Mouse (Mus musculus) A20 (cell line): ENCODE results near the gene Cct6b.
"Not testable (repeated sequence)": the region's sequence is repeated elsewhere in the genome, so short reads cannot be mapped to it uniquely, and the experiment has no call there.

Source experiments
- DNase-seq: peaks from one replicate; pipeline ENCODE4 v3.0.0-alpha.2; 2011; ENCODE audit warnings: low read depth, low spot score

Gene Cct6b

GRCm38 (mm10) chr11:82705082-82705481 is 59.0 kb downstream of the Cct6b start:
- DNase-seq, result no peak

GRCm38 (mm10) chr11:82699865-82700410 is 64.2 kb downstream of the Cct6b start:
- no peak for DNase-seq

- no peak for DNase-seq
Observed at GRCm38 (mm10) chr11:82695930-82696329, 68.2 kb downstream of the Cct6b start.

GRCm38 (mm10) chr11:82694947-82695346 is 69.2 kb downstream of the Cct6b start:
- DNase-seq, result not testable (repeated sequence)

GRCm38 (mm10) chr11:82692668-82693067 is 71.5 kb downstream of the Cct6b start:
- DNase-seq, result no peak

GRCm38 (mm10) chr11:82690476-82690875 is 73.6 kb downstream of the Cct6b start:
- no peak for DNase-seq

- no peak for DNase-seq
Observed at GRCm38 (mm10) chr11:82687668-82688067, 76.5 kb downstream of the Cct6b start.

- no peak for DNase-seq
Observed at GRCm38 (mm10) chr11:82684676-82685075, 79.4 kb downstream of the Cct6b start.

- no peak for DNase-seq
Observed at GRCm38 (mm10) chr11:82683765-82684505, 80.2 kb downstream of the Cct6b start.

GRCm38 (mm10) chr11:82678561-82678960 is 85.6 kb downstream of the Cct6b start:
- peak; percentile 56 for DNase-seq
